Mouse (Mus musculus): ENCODE results near the gene Glt28d2. TPM values are rescaled to one million over a fixed set of nuclear protein-coding genes. Genes with fewer than 3 reads are reported as not detected.

Gene Glt28d2
- total RNA-seq, 4 experiments from 2014 or later, result 1.9 to 3.7 (median 2.8) TPM

- DNase-seq, result no peak
Measured at GRCm38 (mm10) chr3:85820839-85821548, 66.3 kb downstream of the Glt28d2 start.

Other genes with a start within 250 kb of the Glt28d2 start
- 10 to 100 TPM in 2 of 4 experiments, 1 to 10 TPM in 2; 8.3 to 14.5 (median 11.7) TPM for gene Fam160a1, start 70.2 kb downstream of the Glt28d2 start, total RNA-seq (2022)
- 1 to 10 TPM; 5.4 to 9.8 (median 7.2) TPM for gene Gm37240, start within 50 bp of the Glt28d2 start, total RNA-seq (2022)
- 10 to 100 TPM; 14.3 to 26.2 (median 18.1) TPM for gene Sh3d19, start 83.6 kb upstream of the Glt28d2 start, total RNA-seq (2022)
- gene Prss48, start 115.0 kb upstream of the Glt28d2 start, total RNA-seq (2022), result not detected